Mouse (Mus musculus): ENCODE measurements at regions not wholly inside any gene's neighbourhood (a gene's known extent, or its start where the extent isn't known, plus 50 kb on each side); places are given as distances from the start of the nearest gene placed in this dataset.

GRCm38 (mm10) chr14:31931971-31932370 lies 96.8 kb upstream of the Galnt15 start:
- Histone ChIP-seq H3K27ac (ENCODE audit: insufficient read depth, low read length) (no peak overlapping the region), H3K27me3 (ENCODE audit: control insufficient read depth, insufficient read depth, low read length) (peaks cover 2% of the 10 kb centered on the region; the same call in 1 of the 2 replicates), H3K36me3 (ENCODE audit: control insufficient read depth, insufficient read depth, low read length) (no peaks in the 10 kb centered on the region), H3K4me3 (ENCODE audit: extremely low read depth, insufficient read depth, insufficient read length) (no peak overlapping the region), H3K4me1 (ENCODE audit: control insufficient read depth, insufficient read depth, insufficient read length) (peaks cover 3% of the 10 kb centered on the region; the same call in 1 of the 2 replicates)
- 85% methylated on average over 5 of the region's 5 CpGs for WGBS
- DNase-seq (ENCODE audit: low read depth in 1 of 2, low spot score in 2 of 2) = no peak
- TF ChIP-seq CTCF (IDR thresholded peaks at IDR 0.05; ENCODE audit: extremely low read depth, insufficient read depth, insufficient read length, insufficient replicate concordance) (no peak), POLR2A (IDR thresholded peaks at IDR 0.05; ENCODE audit: low read depth, low read length) (no peak)

- TF ChIP-seq POLR2A (IDR thresholded peaks at IDR 0.05; ENCODE audit: low read depth, low read length) (no peak), CTCF (IDR thresholded peaks at IDR 0.05; ENCODE audit: extremely low read depth, insufficient read depth, insufficient read length, insufficient replicate concordance) (no peak)
- WGBS = 56% methylated on average over 9 of the region's 9 CpGs
- H3K4me1 ChIP-seq (ENCODE audit: control insufficient read depth, insufficient read depth, insufficient read length) = peaks cover 3% of the 10 kb centered on the region; the same call in 1 of the 2 replicates
Measured at GRCm38 (mm10) chr14:31933441-31933840, 95.3 kb upstream of the Galnt15 start.

GRCm38 (mm10) chr14:31933841-31934271 lies 94.9 kb upstream of the Galnt15 start:
- DNase-seq (ENCODE audit: low read depth in 1 of 2, low spot score in 2 of 2) = no peak
- Histone ChIP-seq H3K27ac (ENCODE audit: insufficient read depth, low read length) (no peak overlapping the region), H3K36me3 (ENCODE audit: control insufficient read depth, insufficient read depth, low read length) (no peaks in the 10 kb centered on the region), H3K27me3 (ENCODE audit: control insufficient read depth, insufficient read depth, low read length) (peaks cover 2% of the 10 kb centered on the region; the same call in 1 of the 2 replicates), H3K4me1 (ENCODE audit: control insufficient read depth, insufficient read depth, insufficient read length) (peaks cover 3% of the 10 kb centered on the region; the same call in 1 of the 2 replicates), H3K4me3 (ENCODE audit: extremely low read depth, insufficient read depth, insufficient read length) (no peak overlapping the region)
- TF ChIP-seq POLR2A (IDR thresholded peaks at IDR 0.05; ENCODE audit: low read depth, low read length) (no peak), CTCF (IDR thresholded peaks at IDR 0.05; ENCODE audit: extremely low read depth, insufficient read depth, insufficient read length, insufficient replicate concordance) (no peak)
- WGBS = 16% methylated on average over 13 of the region's 13 CpGs

More at GRCm38 (mm10) chr14:31933441-31933840, 95.3 kb upstream of the Galnt15 start:
- no peaks in the 10 kb centered on the region for H3K36me3 ChIP-seq (ENCODE audit: control insufficient read depth, insufficient read depth, low read length)
- H3K4me3 ChIP-seq (ENCODE audit: extremely low read depth, insufficient read depth, insufficient read length) = no peak overlapping the region
- H3K27ac ChIP-seq (ENCODE audit: insufficient read depth, low read length) = no peak overlapping the region
- DNase-seq (ENCODE audit: low read depth in 1 of 2, low spot score in 2 of 2) = no peak
- peaks cover 2% of the 10 kb centered on the region; the same call in 1 of the 2 replicates for H3K27me3 ChIP-seq (ENCODE audit: control insufficient read depth, insufficient read depth, low read length)

- TF ChIP-seq CTCF (IDR thresholded peaks at IDR 0.05; ENCODE audit: extremely low read depth, insufficient read depth, insufficient read length, insufficient replicate concordance) (no peak), POLR2A (IDR thresholded peaks at IDR 0.05; ENCODE audit: low read depth, low read length) (no peak)
- H3K4me1 ChIP-seq (ENCODE audit: control insufficient read depth, insufficient read depth, insufficient read length) = peaks cover 3% of the 10 kb centered on the region; the same call in 1 of the 2 replicates
- H3K4me3 ChIP-seq (ENCODE audit: extremely low read depth, insufficient read depth, insufficient read length) = no peak overlapping the region
- no peaks in the 10 kb centered on the region for H3K36me3 ChIP-seq (ENCODE audit: control insufficient read depth, insufficient read depth, low read length)
- DNase-seq (ENCODE audit: low read depth in 1 of 2, low spot score in 2 of 2) = no peak
- H3K27ac ChIP-seq (ENCODE audit: insufficient read depth, low read length) = no peak overlapping the region
- peaks cover 2% of the 10 kb centered on the region; the same call in 1 of the 2 replicates for H3K27me3 ChIP-seq (ENCODE audit: control insufficient read depth, insufficient read depth, low read length)
- WGBS = 17% methylated on average over 6 of the region's 6 CpGs
Measured at GRCm38 (mm10) chr14:31934321-31934720, 94.5 kb upstream of the Galnt15 start.

- H3K36me3 ChIP-seq (ENCODE audit: control insufficient read depth, insufficient read depth, low read length) = no peaks in the 10 kb centered on the region
- no peak overlapping the region for H3K4me3 ChIP-seq (ENCODE audit: extremely low read depth, insufficient read depth, insufficient read length)
- DNase-seq (ENCODE audit: low read depth in 1 of 2, low spot score in 2 of 2) = no peak
- TF ChIP-seq POLR2A (IDR thresholded peaks at IDR 0.05; ENCODE audit: low read depth, low read length) (no peak), CTCF (IDR thresholded peaks at IDR 0.05; ENCODE audit: extremely low read depth, insufficient read depth, insufficient read length, insufficient replicate concordance) (no peak)
- peaks cover 2% of the 10 kb centered on the region; the same call in 1 of the 2 replicates for H3K27me3 ChIP-seq (ENCODE audit: control insufficient read depth, insufficient read depth, low read length)
- 51% methylated on average over 3 of the region's 3 CpGs for WGBS
- H3K27ac ChIP-seq (ENCODE audit: insufficient read depth, low read length) = no peak overlapping the region
- peaks cover 3% of the 10 kb centered on the region; the same call in 1 of the 2 replicates for H3K4me1 ChIP-seq (ENCODE audit: control insufficient read depth, insufficient read depth, insufficient read length)
Measured at GRCm38 (mm10) chr14:31934771-31935170, 94.0 kb upstream of the Galnt15 start.

- Histone ChIP-seq H3K36me3 (ENCODE audit: control insufficient read depth, insufficient read depth, low read length) (no peaks in the 10 kb centered on the region), H3K27me3 (ENCODE audit: control insufficient read depth, insufficient read depth, low read length) (peaks cover 2% of the 10 kb centered on the region; the same call in 1 of the 2 replicates), H3K27ac (ENCODE audit: insufficient read depth, low read length) (no peak overlapping the region), H3K4me3 (ENCODE audit: extremely low read depth, insufficient read depth, insufficient read length) (no peak overlapping the region), H3K4me1 (ENCODE audit: control insufficient read depth, insufficient read depth, insufficient read length) (peaks cover 3% of the 10 kb centered on the region; the same call in 1 of the 2 replicates)
- 45% methylated on average over 3 of the region's 3 CpGs for whole genome bisulfite sequencing
- no peak for DNase-seq (ENCODE audit: low read depth in 1 of 2, low spot score in 2 of 2)
- no peak for TF ChIP-seq CTCF (IDR thresholded peaks at IDR 0.05; ENCODE audit: extremely low read depth, insufficient read depth, insufficient read length, insufficient replicate concordance)
Measured at GRCm38 (mm10) chr14:31935411-31935810, 93.4 kb upstream of the Galnt15 start.

- Histone ChIP-seq H3K27ac (ENCODE audit: insufficient read depth, low read length) (no peak overlapping the region), H3K4me1 (ENCODE audit: control insufficient read depth, insufficient read depth, insufficient read length) (peaks cover 3% of the 10 kb centered on the region; the same call in 1 of the 2 replicates), H3K4me3 (ENCODE audit: extremely low read depth, insufficient read depth, insufficient read length) (no peak overlapping the region), H3K27me3 (ENCODE audit: control insufficient read depth, insufficient read depth, low read length) (peaks cover 2% of the 10 kb centered on the region; the same call in 1 of the 2 replicates), H3K36me3 (ENCODE audit: control insufficient read depth, insufficient read depth, low read length) (no peaks in the 10 kb centered on the region)
- DNase-seq (ENCODE audit: low read depth in 1 of 2, low spot score in 2 of 2) = no peak
- 78% methylated on average over 3 of the region's 3 CpGs for WGBS
- TF ChIP-seq CTCF (IDR thresholded peaks at IDR 0.05; ENCODE audit: extremely low read depth, insufficient read depth, insufficient read length, insufficient replicate concordance) (no peak), POLR2A (IDR thresholded peaks at IDR 0.05; ENCODE audit: low read depth, low read length) (no peak)
Measured at GRCm38 (mm10) chr14:31936581-31936980, 92.2 kb upstream of the Galnt15 start.

Data from spleen, adult 2 months (tissue).